ENCODE assay signal across 12 mouse cellular contexts in the genomic region with DNA sequence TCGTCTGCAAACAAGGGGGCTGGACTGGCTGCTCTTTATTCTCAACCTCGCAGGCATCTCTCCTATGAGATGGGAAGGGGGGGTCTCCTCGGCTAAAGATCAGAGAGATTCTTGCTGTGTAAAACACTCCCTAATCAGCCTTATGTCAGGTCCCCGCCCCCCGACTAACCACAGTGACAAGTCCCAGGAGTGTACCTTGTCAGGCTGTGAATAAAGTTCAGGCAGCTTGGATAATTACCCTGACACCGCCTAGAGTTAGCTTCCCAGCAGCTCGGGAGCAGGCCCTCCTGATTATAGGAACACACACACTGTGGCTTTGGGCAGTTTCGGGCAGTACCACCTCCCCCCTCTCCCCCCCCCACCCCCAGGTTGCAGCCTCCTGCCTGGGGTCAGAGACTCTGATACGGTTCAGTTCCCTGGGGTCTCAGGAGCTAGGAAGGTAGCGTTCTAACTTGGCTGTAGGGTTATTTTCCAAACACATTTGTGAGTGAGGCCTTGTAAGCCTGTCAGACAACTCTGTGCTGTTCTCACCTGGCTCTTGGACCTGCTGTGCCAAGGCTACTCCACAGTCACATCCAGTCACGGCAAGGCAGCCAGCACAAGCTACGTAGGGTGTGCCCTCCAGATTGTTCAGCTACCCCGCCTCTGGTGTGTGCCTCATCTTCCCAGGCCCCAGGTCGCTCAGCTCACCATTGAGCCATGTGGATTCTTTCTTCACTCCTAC.
DNase-seq lines count a peak whose midpoint lies in the region; ATAC-seq and TF ChIP-seq lines count a peak whose summit lies in the region.
"Had no signal": no experiment of that assay in that cellular context is flagged by ENCODE, and none has a peak within 500 bp of the region (broad histone marks: within the 10 kb centered on the region; RNA-seq: fewer than 3 reads in every experiment).

No protein-coding gene starts in this region.

- ATAC-seq in intestine, postnatal 0 days: 0 out of 2 replicates have a peak, but pooled peaks have one; percentile 31
- ATAC-seq in neural tube, embryonic 11.5 days (ENCODE audit: insufficient read depth, low FRiP score, low TSS enrichment): no peak
- ATAC-seq: inflammation-experienced regulatory T-cells, adult 6 months had no signal

- no peaks in the 10 kb centered on the region for H3K9me3 ChIP-seq in forebrain, embryonic 10.5 days
- H3K9me3 ChIP-seq in intestine, postnatal 0 days (ENCODE audit: control insufficient read depth): no peaks in the 10 kb centered on the region
- no peaks in the 10 kb centered on the region for H3K9me3 ChIP-seq in neural tube, embryonic 11.5 days (ENCODE audit: control insufficient read depth, low read length)

- TF ChIP-seq CTCF in kidney, adult 2 months (conservative IDR thresholded peaks at IDR 0.05; ENCODE audit: insufficient read depth, insufficient read length, low read depth, low read length): no peak
- TF ChIP-seq CTCF in intestine, postnatal 0 days (IDR thresholded peaks at IDR 0.05; ENCODE audit: low read depth): no peak

- intact Hi-C loops in left cerebral cortex, postnatal 25 days (cut with DNase I): loop anchor here (2.0 to 10.0 kb wide), 2 partner anchors 213 to 461 kb away; partner anchors contain the start of gene Zmiz1

- WGBS in kidney, adult 2 months: 67% methylated on average over 14 of the region's 14 CpGs
- 23% methylated on average over 14 of the region's 14 CpGs for WGBS in forebrain, embryonic 10.5 days
- 29% methylated on average over 14 of the region's 14 CpGs for WGBS in intestine, postnatal 0 days
- WGBS in neural tube, embryonic 11.5 days: 29% methylated on average over 13 of the region's 14 CpGs

- no peaks in the 10 kb centered on the region for H3K36me3 ChIP-seq in kidney, adult 2 months (ENCODE audit: control insufficient read depth, insufficient read depth, low read length)
- H3K36me3 ChIP-seq in forebrain, embryonic 10.5 days (replicated peaks): no peaks in the 10 kb centered on the region
- H3K36me3 ChIP-seq in intestine, postnatal 0 days (ENCODE audit: control insufficient read depth, insufficient read depth): no peaks in the 10 kb centered on the region
- no peaks in the 10 kb centered on the region for H3K36me3 ChIP-seq in neural tube, embryonic 11.5 days (ENCODE audit: control insufficient read depth, insufficient read depth, low read length)

- peak; percentile 6 for DNase-seq in kidney, adult 2 months
- no peak for DNase-seq in kidney, adult 11 months
- DNase-seq in forebrain, embryonic 10.5 days (ENCODE audit: extremely low spot score, low spot score): peak; percentile 53
- DNase-seq in neural tube, embryonic 11.5 days (ENCODE audit: low spot score): peak; percentile 41
- no peak for DNase-seq in thymus, adult 18-20 months
- no peak for DNase-seq in layer of hippocampus, postnatal 14 days (ENCODE audit: low spot score in 2 of 2)
- DNase-seq in left cerebral cortex, postnatal 25 days (ENCODE audit: low spot score in 2 of 2): no peak
- DNase-seq: cerebellum, adult 9-10 months had no signal

- no peaks in the 10 kb centered on the region for H3K27me3 ChIP-seq in kidney, adult 2 months (replicated peaks; ENCODE audit: control insufficient read depth, insufficient read depth, low read length)
- H3K27me3 ChIP-seq in forebrain, embryonic 10.5 days (ENCODE audit: poor library complexity, severe bottlenecking): peaks cover 43% of the 10 kb centered on the region
- no peaks in the 10 kb centered on the region for H3K27me3 ChIP-seq in intestine, postnatal 0 days (replicated peaks; ENCODE audit: control insufficient read depth, insufficient read depth, low read length)
- no peaks in the 10 kb centered on the region for H3K27me3 ChIP-seq in neural tube, embryonic 11.5 days (ENCODE audit: control insufficient read depth, insufficient read depth, low read length)

- no peaks in the 10 kb centered on the region; the same call in 1 of the 2 replicates for H3K4me1 ChIP-seq in kidney, adult 2 months (ENCODE audit: control insufficient read depth, insufficient read depth, low read length)
- peaks cover 54% of the 10 kb centered on the region for H3K4me1 ChIP-seq in forebrain, embryonic 10.5 days
- H3K4me1 ChIP-seq in intestine, postnatal 0 days (replicated peaks; ENCODE audit: control insufficient read depth, insufficient read depth, low read length): 0 out of 2 replicates have a peak, but pooled peaks cover 6% of the 10 kb centered on the region
- peaks cover 21% of the 10 kb centered on the region for H3K4me1 ChIP-seq in neural tube, embryonic 11.5 days (ENCODE audit: control insufficient read depth, insufficient read depth, low read length)

- H3K4me3 ChIP-seq in kidney, adult 2 months (ENCODE audit: insufficient read depth, low read depth, low read length): no peak overlapping the region
- no peak overlapping the region for H3K4me3 ChIP-seq in forebrain, embryonic 10.5 days
- H3K4me3 ChIP-seq in intestine, postnatal 0 days (ENCODE audit: low read depth, low read length): no peak overlapping the region
- H3K4me3 ChIP-seq in neural tube, embryonic 11.5 days (ENCODE audit: low read depth, low read length): no peak overlapping the region
- H3K4me3 ChIP-seq: myocyte had no signal

- TF ChIP-seq POLR2A in kidney, adult 2 months (IDR thresholded peaks at IDR 0.05; ENCODE audit: low read depth, low read length): no peak

- no peak overlapping the region for H3K9ac ChIP-seq in intestine, postnatal 0 days (ENCODE audit: low read depth, low read length)
- H3K9ac ChIP-seq in neural tube, embryonic 11.5 days (ENCODE audit: low read length): no peak overlapping the region
- H3K9ac ChIP-seq: liver, embryonic 14.5 days had no signal

- H3K27ac ChIP-seq in kidney, adult 2 months (ENCODE audit: insufficient read depth, low read depth, low read length): no peak overlapping the region
- H3K27ac ChIP-seq in forebrain, embryonic 10.5 days: peak overlapping the region; percentile 80
- no peak overlapping the region for H3K27ac ChIP-seq in intestine, postnatal 0 days (ENCODE audit: low read depth, low read length)
- H3K27ac ChIP-seq in neural tube, embryonic 11.5 days (ENCODE audit: low read depth, low read length): peak overlapping the region; percentile 20; the same call in 1 of the 2 replicates
- H3K27ac ChIP-seq: liver, embryonic 14.5 days had no signal

- H3K4me2 ChIP-seq in intestine, postnatal 0 days (replicated peaks; ENCODE audit: low read depth): no peak overlapping the region
- H3K4me2 ChIP-seq in neural tube, embryonic 11.5 days (ENCODE audit: low read depth): no peak overlapping the region

Comparison
In these comparisons a context has a peak if more than half of its experiments do, and no peak if none do; other contexts are left out.
1. DNase-seq: peak in kidney, adult 2 months (single experiment), forebrain, embryonic 10.5 days (single experiment) and neural tube, embryonic 11.5 days (single experiment); none in kidney, adult 11 months (single experiment), thymus, adult 18-20 months (0 of 2), layer of hippocampus, postnatal 14 days (0 of 2) and left cerebral cortex, postnatal 25 days (0 of 2).
2. H3K27ac ChIP-seq: peak in forebrain, embryonic 10.5 days (single experiment) and neural tube, embryonic 11.5 days (single experiment); none in kidney, adult 2 months (single experiment) and intestine, postnatal 0 days (single experiment).